In genomic region chr5:112276267-112276873, GRCm38 (mm10) we compare ENCODE assay signal across 8 mouse cellular contexts. TPM values are rescaled to one million over a fixed set of nuclear protein-coding genes. Genes with fewer than 3 reads are reported as not detected.
DNase-seq lines count a peak whose midpoint lies in the region; ATAC-seq and TF ChIP-seq lines count a peak whose summit lies in the region.

TSS of gene Tpst2 (plus strand) at chr5:112276691.

- H3K9me3 ChIP-seq in G1E (replicated peaks) = no peaks in the 10 kb centered on the region
- H3K9me3 ChIP-seq in forebrain, embryonic 16.5 days (ENCODE audit: control insufficient read depth, low read length) = no peaks in the 10 kb centered on the region
- H3K9me3 ChIP-seq in lung, embryonic 14.5 days (ENCODE audit: low read depth, low read length) = no peaks in the 10 kb centered on the region

- TF ChIP-seq POLR2A in olfactory bulb, adult 2 months (IDR thresholded peaks at IDR 0.05; ENCODE audit: insufficient read depth, low read depth, low read length) = peak; percentile 83
- peak; percentile 60; the same call in 1 of the 2 replicates for TF ChIP-seq POLR2A in thymus, adult 2 months (IDR thresholded peaks at IDR 0.05; ENCODE audit: control insufficient read depth, extremely low read depth, insufficient read depth, low read length, poor library complexity)

- intact Hi-C loops in heart, postnatal 36 days (cut with DNase I) = loop anchor here (2.0 to 5.0 kb wide), 2 partner anchors 50 to 66 kb away; partner anchors contain the start of genes Hps4, Srrd and Tfip11

- peak within 1 kb of the TSS; percentile 98 for H3K4me3 ChIP-seq in G1E (ENCODE audit: low read depth, low read length)
- H3K4me3 ChIP-seq in forebrain, embryonic 16.5 days (replicated peaks; ENCODE audit: low read length) = peak within 1 kb of the TSS; percentile 80
- peak within 1 kb of the TSS; percentile 88 for H3K4me3 ChIP-seq in layer of hippocampus, adult 2 months
- peak within 1 kb of the TSS; percentile 77 for H3K4me3 ChIP-seq in lung, embryonic 14.5 days (ENCODE audit: low read depth, low read length)
- peak within 1 kb of the TSS; percentile 93 for H3K4me3 ChIP-seq in olfactory bulb, adult 2 months (ENCODE audit: insufficient read depth, low read depth, low read length)
- H3K4me3 ChIP-seq in thymus, adult 2 months (ENCODE audit: control insufficient read depth, insufficient read depth, low read length) = peak within 1 kb of the TSS; percentile 83

- peak; percentile 95 for DNase-seq in G1E (ENCODE audit: low spot score)
- peak; percentile 99 to 100 for DNase-seq in cerebellum, adult 18-20 months
- DNase-seq in heart, postnatal 36 days = peak; percentile 100
- peak; percentile 100 for DNase-seq in layer of hippocampus, adult 2 months (ENCODE audit: low spot score in 2 of 2)
- DNase-seq in lung, embryonic 14.5 days = peak; percentile 100
- DNase-seq in thymus, adult 2 months = peak; percentile 100

- H3K27ac ChIP-seq in forebrain, embryonic 16.5 days (ENCODE audit: low read length) = peak within 1 kb of the TSS; percentile 85
- peak within 1 kb of the TSS; percentile 96 for H3K27ac ChIP-seq in layer of hippocampus, adult 2 months
- H3K27ac ChIP-seq in lung, embryonic 14.5 days (ENCODE audit: low read depth) = peak within 1 kb of the TSS; percentile 72
- H3K27ac ChIP-seq in olfactory bulb, adult 2 months (ENCODE audit: insufficient read depth, low read depth, low read length) = peak within 1 kb of the TSS; percentile 80
- peak within 1 kb of the TSS; percentile 9; the same call in 1 of the 2 replicates for H3K27ac ChIP-seq in thymus, adult 2 months (ENCODE audit: control insufficient read depth, insufficient read depth, low read length)

- no peaks in the 10 kb centered on the region for H3K27me3 ChIP-seq in G1E (ENCODE audit: insufficient read depth, low read length)
- H3K27me3 ChIP-seq in forebrain, embryonic 16.5 days (replicated peaks; ENCODE audit: control insufficient read depth, insufficient read depth, low read length) = no peaks in the 10 kb centered on the region
- 0 out of 2 replicates have a peak, but pooled peaks cover under 1% of the 10 kb centered on the region for H3K27me3 ChIP-seq in lung, embryonic 14.5 days (ENCODE audit: insufficient read depth, low read length)
- H3K27me3 ChIP-seq in thymus, adult 2 months (ENCODE audit: control insufficient read depth, insufficient read depth, low read length) = no peaks in the 10 kb centered on the region

- no peak for TF ChIP-seq CTCF in G1E (IDR thresholded peaks at IDR 0.05; ENCODE audit: low read depth, low read length)
- peak; percentile 52 for TF ChIP-seq CTCF in layer of hippocampus, adult 2 months (conservative IDR thresholded peaks at IDR 0.05)
- peak; percentile 2; the same call in 1 of the 2 replicates for TF ChIP-seq CTCF in lung, embryonic 14.5 days (IDR thresholded peaks at IDR 0.05; ENCODE audit: low read depth)
- no peak for TF ChIP-seq CTCF in olfactory bulb, adult 2 months (IDR thresholded peaks at IDR 0.05; ENCODE audit: insufficient read depth, low read depth, low read length)
- peak; percentile 50; the same call in 1 of the 2 replicates for TF ChIP-seq CTCF in thymus, adult 2 months (IDR thresholded peaks at IDR 0.05; ENCODE audit: borderline replicate concordance, control insufficient read depth, extremely low read depth, insufficient read depth, low read length, poor library complexity)

- H3K4me1 ChIP-seq in G1E (ENCODE audit: insufficient read depth, low read depth, low read length) = peaks cover 86% of the 10 kb centered on the region
- H3K4me1 ChIP-seq in forebrain, embryonic 16.5 days (replicated peaks; ENCODE audit: control insufficient read depth, insufficient read depth, low read length) = peaks cover 17% of the 10 kb centered on the region
- H3K4me1 ChIP-seq in lung, embryonic 14.5 days (ENCODE audit: insufficient read depth) = peaks cover 8% of the 10 kb centered on the region
- H3K4me1 ChIP-seq in olfactory bulb, adult 2 months (ENCODE audit: control insufficient read depth, insufficient read depth, low read length) = peaks cover 35% of the 10 kb centered on the region
- peaks cover 55% of the 10 kb centered on the region for H3K4me1 ChIP-seq in thymus, adult 2 months (replicated peaks; ENCODE audit: control insufficient read depth, insufficient read depth, low read length)

- peaks cover 36% of the 10 kb centered on the region for H3K36me3 ChIP-seq in G1E (replicated peaks)
- H3K36me3 ChIP-seq in forebrain, embryonic 16.5 days (ENCODE audit: control insufficient read depth, insufficient read depth) = no peaks in the 10 kb centered on the region
- H3K36me3 ChIP-seq in lung, embryonic 14.5 days (ENCODE audit: insufficient read depth) = no peaks in the 10 kb centered on the region
- H3K36me3 ChIP-seq in thymus, adult 2 months (ENCODE audit: control insufficient read depth, insufficient read depth, low read length) = no peaks in the 10 kb centered on the region

- peak within 1 kb of the TSS; percentile 75 for H3K9ac ChIP-seq in forebrain, embryonic 16.5 days (replicated peaks; ENCODE audit: low read depth, low read length)
- H3K9ac ChIP-seq in lung, embryonic 14.5 days = peak within 1 kb of the TSS; percentile 75

- ATAC-seq in G1E (ENCODE audit: extremely low read depth, insufficient number of reproducible peaks, low FRiP score, poor library complexity, severe bottlenecking) = peak; percentile 90
- peak; percentile 93 for ATAC-seq in forebrain, embryonic 16.5 days
- ATAC-seq in lung, embryonic 14.5 days (ENCODE audit: insufficient read depth) = peak; percentile 96

- H3K4me2 ChIP-seq in forebrain, embryonic 16.5 days (ENCODE audit: low read length) = peak within 1 kb of the TSS; percentile 86
- H3K4me2 ChIP-seq in lung, embryonic 14.5 days = peak within 1 kb of the TSS; percentile 84

- under 1% methylated on average over 60 of the region's 62 CpGs for WGBS in forebrain, embryonic 16.5 days
- under 1% methylated on average over 48 of the region's 62 CpGs for WGBS in lung, embryonic 14.5 days
- WGBS in olfactory bulb, adult 2 months = under 1% methylated on average over 62 of the region's 62 CpGs
- WGBS in thymus, adult 2 months = under 1% methylated on average over 61 of the region's 62 CpGs

RNA-seq across cellular contexts. Expression of gene Tpst2, which starts in this region (rescaled TPM):
- total RNA-seq in G1E (2014; fragmentation: Nextera tagmentation) = 43.7 and 55.7 TPM in 2 replicates
- 32.9 and 37.3 TPM in 2 replicates for total RNA-seq in G1E (2017)
- polyA plus RNA-seq in G1E (2012) = 103 and 156 TPM in 2 replicates
- polyA plus RNA-seq in forebrain, embryonic 16.5 days (2015; fragmentation: Nextera tagmentation; extraction: Ambion mirVana) = 27.9 and 30.2 TPM in 2 replicates
- total RNA-seq in heart, postnatal 36 days (2021) = 10 to 100 TPM; 39.1 to 42.0 TPM
- 10 to 100 TPM; 45.3 to 45.4 TPM for total RNA-seq in layer of hippocampus, adult 2 months (2021)
- 53.2 and 57.7 TPM in 2 replicates for polyA plus RNA-seq in lung, embryonic 14.5 days (2014; fragmentation: Nextera tagmentation; extraction: Ambion mirVana)
- not detected in 2 replicates for polyA plus RNA-seq in olfactory bulb, adult 2 months (2012; ENCODE audit: insufficient read depth, insufficient read length, low replicate concordance, missing spikeins)
- polyA plus RNA-seq in thymus, adult 2 months (2012; rRNA removed) = 62.7 and 63.5 TPM in 2 replicates

Comparison
In these comparisons a context has a peak if more than half of its experiments do, and no peak if none do; other contexts are left out.
1. Peak in every context shown above with its lines: DNase-seq, ATAC-seq, H3K4me3 ChIP-seq and H3K27ac ChIP-seq.
2. CTCF ChIP-seq: peak in layer of hippocampus, adult 2 months (single experiment), lung, embryonic 14.5 days (single experiment) and thymus, adult 2 months (single experiment); none in G1E (single experiment) and olfactory bulb, adult 2 months (single experiment).
3. H3K27ac ChIP-seq: peak in every context shown above with its lines; median percentile 96 in layer of hippocampus, adult 2 months; 85 in forebrain, embryonic 16.5 days; 80 in olfactory bulb, adult 2 months; 72 in lung, embryonic 14.5 days; 9 in thymus, adult 2 months.